Mouse (Mus musculus) forebrain, embryonic 12.5 days (tissue): ENCODE measurements around the gene Mrpl34. TPM values are rescaled to one million over a fixed set of nuclear protein-coding genes. Genes with fewer than 3 reads are reported as not detected.

ENCODE experiments used
- ATAC-seq: fragments of 200-750 bp; cut with Nextera tagmentation; 2 replicates; pipeline ENCODE4 v1.8.0; 2017; ENCODE audit warnings: moderate TSS enrichment; ENCODE audit not compliant: low FRiP score
- H3K27ac ChIP-seq: fragments of 300-500 bp; sonication (generic); 2 replicates; pipeline ENCODE4 v1.5.1; 2016; ENCODE audit warnings: mild to moderate bottlenecking
- H3K27me3 ChIP-seq: fragments of 300-500 bp; sonication (generic); 2 replicates; pipeline ENCODE4 v1.6.1; 2016; ENCODE audit warnings: mild to moderate bottlenecking
- H3K36me3 ChIP-seq: fragments of 300-500 bp; sonication (generic); replicated peaks from 2 replicates; pipeline ENCODE4 v1.6.1; 2016; ENCODE audit warnings: mild to moderate bottlenecking
- H3K4me1 ChIP-seq: fragments of 300-500 bp; sonication (generic); 2 replicates; pipeline ENCODE4 v1.6.1; 2016
- H3K4me2 ChIP-seq: fragments of 300-500 bp; sonication (generic); 2 replicates; pipeline ENCODE4 v1.6.1; 2016; ENCODE audit warnings: mild to moderate bottlenecking, moderate library complexity
- H3K4me3 ChIP-seq: fragments of 300-500 bp; sonication (generic); replicated peaks from 2 replicates; pipeline ENCODE4 v1.5.1; 2016; ENCODE audit warnings: mild to moderate bottlenecking
- H3K9ac ChIP-seq: fragments of 300-500 bp; sonication (generic); 2 replicates; pipeline ENCODE4 v1.6.1; 2016; ENCODE audit warnings: mild to moderate bottlenecking
- H3K9me3 ChIP-seq: fragments of 300-500 bp; sonication (generic); 2 replicates; pipeline ENCODE4 v1.6.1; 2016
- WGBS: fragments of 180-500 bp; shearing (Covaris S2); methylation state at CpG from one replicate; pipeline ENCODE4 v1.1.7; 2016; 5-methylcytosine and 5-hydroxymethylcytosine counted together
- polyA plus RNA-seq: library from polyadenylated mRNA; unstranded; fragments of >200 nt; fragmentation: Nextera tagmentation; extraction: Ambion mirVana; gene quantifications from 2 replicates; pipeline ENCODE4 v1.2.1, GENCODE M21; 2016

The Mrpl34 gene
- polyA plus RNA-seq, 1 experiment from 2014 or later, result 207 TPM

DNA sequence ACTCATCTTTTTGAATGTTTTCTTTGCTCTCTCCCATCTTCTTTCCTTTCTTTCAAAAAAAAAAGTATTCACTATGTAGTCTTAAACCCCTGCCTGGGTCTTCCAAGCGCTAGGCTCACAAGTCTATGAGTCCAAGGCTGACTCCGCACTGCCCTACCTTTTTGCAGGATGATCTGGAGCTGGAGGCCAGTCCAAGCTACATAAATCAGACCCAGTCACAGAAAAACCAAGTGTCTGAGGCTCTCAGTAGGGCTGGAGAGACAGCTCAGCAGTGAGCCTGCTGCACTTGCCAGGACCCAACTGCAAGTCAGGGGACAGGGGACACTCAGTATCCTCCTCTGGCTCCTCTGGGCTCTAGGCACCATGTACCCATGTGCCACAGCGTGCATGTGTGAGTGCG lies 39.6 kb downstream of the Mrpl34 start:
- peaks cover 12% of the 10 kb centered on the region for H3K4me1 ChIP-seq
- H3K27me3 ChIP-seq, result peaks cover 47% of the 10 kb centered on the region
- H3K9ac ChIP-seq, result no peak overlapping the region
- no peaks in the 10 kb centered on the region for H3K9me3 ChIP-seq
- no peak overlapping the region for H3K4me3 ChIP-seq
- H3K4me2 ChIP-seq, result no peak overlapping the region
- WGBS, result 91% methylated on average over 4 of the region's 4 CpGs
- no peak for ATAC-seq
- H3K36me3 ChIP-seq, result no peaks in the 10 kb centered on the region
- no peak overlapping the region for H3K27ac ChIP-seq

DNA sequence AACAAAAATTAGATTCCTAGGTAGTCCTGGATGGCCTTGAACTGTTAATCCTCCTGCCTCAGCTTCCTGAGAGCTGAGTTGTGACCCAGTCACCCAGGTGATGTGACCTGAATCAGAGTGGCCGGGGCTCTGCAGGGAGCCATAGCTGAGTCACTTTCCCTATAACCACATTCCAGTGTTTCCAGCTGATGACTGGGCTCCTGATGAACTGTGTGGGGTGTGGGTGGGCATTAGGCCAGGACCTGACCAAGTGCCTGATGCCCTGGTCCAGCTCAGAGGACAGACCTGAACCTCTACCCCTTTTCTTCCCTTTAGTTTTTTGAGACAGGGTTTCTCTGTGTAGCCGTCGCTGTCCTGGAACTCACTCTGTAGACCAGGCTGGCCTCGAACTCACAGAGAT lies 40.6 kb downstream of the Mrpl34 start:
- Histone ChIP-seq H3K4me2 (no peak overlapping the region), H3K27me3 (peaks cover 57% of the 10 kb centered on the region), H3K4me1 (peaks cover 12% of the 10 kb centered on the region), H3K9me3 (no peaks in the 10 kb centered on the region), H3K9ac (no peak overlapping the region), H3K36me3 (no peaks in the 10 kb centered on the region), H3K4me3 (no peak overlapping the region), H3K27ac (no peak overlapping the region)
- 78% methylated on average over 4 of the region's 4 CpGs for WGBS
- no peak for ATAC-seq

DNA sequence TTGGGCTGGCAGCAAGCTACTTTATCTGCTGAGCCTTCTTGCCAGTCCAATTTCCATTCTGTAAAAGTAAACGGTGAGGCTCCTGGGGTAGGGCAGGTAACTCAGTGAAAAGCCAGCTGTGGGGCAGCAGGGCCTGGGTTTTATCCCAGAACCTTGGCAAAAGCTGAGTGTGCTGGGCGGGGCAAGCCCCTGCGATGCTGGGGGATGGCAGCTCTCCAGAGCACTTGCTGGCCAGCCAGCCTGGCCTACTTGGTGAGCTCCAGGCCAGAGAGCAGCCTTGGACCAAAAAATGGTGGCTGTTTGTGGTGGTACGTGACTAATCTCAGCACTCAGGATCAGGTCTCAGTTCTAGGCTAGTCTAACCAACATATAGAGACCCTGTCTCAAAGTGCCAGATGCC lies 41.2 kb downstream of the Mrpl34 start:
- Histone ChIP-seq H3K9ac (no peak overlapping the region), H3K4me3 (no peak overlapping the region), H3K27ac (no peak overlapping the region), H3K4me1 (peaks cover 12% of the 10 kb centered on the region), H3K36me3 (no peaks in the 10 kb centered on the region), H3K4me2 (no peak overlapping the region), H3K27me3 (peaks cover 64% of the 10 kb centered on the region), H3K9me3 (no peaks in the 10 kb centered on the region)
- no peak for ATAC-seq
- 87% methylated on average over 4 of the region's 4 CpGs for WGBS

- peak overlapping the region; percentile 42 for H3K4me3 ChIP-seq
- H3K9ac ChIP-seq, result no peak overlapping the region
- peaks cover 73% of the 10 kb centered on the region for H3K27me3 ChIP-seq
- H3K36me3 ChIP-seq, result no peaks in the 10 kb centered on the region
- ATAC-seq, result peak; percentile 85
- peak overlapping the region; percentile 65 for H3K4me2 ChIP-seq
- no peak overlapping the region for H3K27ac ChIP-seq
- H3K4me1 ChIP-seq, result peaks cover 12% of the 10 kb centered on the region
- WGBS, result under 1% methylated on average over 61 of the region's 61 CpGs
- no peaks in the 10 kb centered on the region for H3K9me3 ChIP-seq
Observed at GRCm38 (mm10) chr8:71507589-71508104, 42.9 kb downstream of the Mrpl34 start.

GRCm38 (mm10) chr8:71509316-71509715 lies 44.6 kb downstream of the Mrpl34 start:
- Histone ChIP-seq H3K4me1 (peaks cover 12% of the 10 kb centered on the region), H3K36me3 (no peaks in the 10 kb centered on the region), H3K27me3 (peaks cover 72% of the 10 kb centered on the region), H3K9me3 (no peaks in the 10 kb centered on the region), H3K4me3 (no peak overlapping the region), H3K9ac (no peak overlapping the region), H3K4me2 (no peak overlapping the region), H3K27ac (no peak overlapping the region)
- 72% methylated on average over 2 of the region's 2 CpGs for WGBS
- no peak for ATAC-seq

- H3K27ac ChIP-seq, result no peak within 1 kb of the TSS
- no peaks in the 10 kb centered on the region for H3K9me3 ChIP-seq
- no peak within 1 kb of the TSS for H3K9ac ChIP-seq
- WGBS, result 77% methylated on average over 14 of the region's 14 CpGs
- peaks cover 12% of the 10 kb centered on the region for H3K4me1 ChIP-seq
- H3K4me3 ChIP-seq, result no peak within 1 kb of the TSS
- ATAC-seq, result no peak
- H3K36me3 ChIP-seq, result no peaks in the 10 kb centered on the region
- H3K4me2 ChIP-seq, result no peak within 1 kb of the TSS
- peaks cover 51% of the 10 kb centered on the region for H3K27me3 ChIP-seq
Observed at GRCm38 (mm10) chr8:71511644-71512043, 46.9 kb downstream of the Mrpl34 start, which contains the start of gene Plvap. Plvap (minus strand) TSS chr8:71511752.

- H3K4me1 ChIP-seq, result peaks cover 5% of the 10 kb centered on the region; the same call in 1 of the 2 replicates
- H3K27me3 ChIP-seq, result peaks cover 36% of the 10 kb centered on the region
- no peaks in the 10 kb centered on the region for H3K36me3 ChIP-seq
- 75% methylated on average over 15 of the region's 15 CpGs for WGBS
- no peaks in the 10 kb centered on the region for H3K9me3 ChIP-seq
- no peak overlapping the region for H3K4me2 ChIP-seq
- no peak for ATAC-seq
- no peak overlapping the region for H3K9ac ChIP-seq
- H3K27ac ChIP-seq, result no peak overlapping the region
- no peak overlapping the region for H3K4me3 ChIP-seq
Observed at GRCm38 (mm10) chr8:71513018-71513754, 48.4 kb downstream of the Mrpl34 start.

DNA sequence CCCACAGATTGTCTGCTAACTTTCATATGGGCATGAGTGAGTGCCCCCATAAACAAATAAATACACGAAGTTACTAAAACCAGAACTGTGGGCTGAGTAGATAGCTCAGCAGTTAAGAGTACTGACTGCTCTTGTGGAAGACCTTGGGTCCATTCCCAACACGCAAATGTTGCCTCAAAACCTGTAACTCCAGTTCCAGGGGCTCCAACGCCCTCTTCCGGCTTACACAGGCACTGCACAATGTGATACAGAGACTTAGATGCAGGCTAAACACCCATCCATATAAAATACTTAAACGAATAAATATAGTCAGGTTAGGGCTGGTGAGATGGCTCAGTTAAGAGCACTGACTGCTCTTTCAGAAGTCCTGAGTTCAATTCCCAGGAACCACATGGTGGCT lies 50.3 kb downstream of the Mrpl34 start:
- 67% methylated on average over 5 of the region's 5 CpGs for WGBS
- no peaks in the 10 kb centered on the region for H3K9me3 ChIP-seq
- H3K36me3 ChIP-seq, result no peaks in the 10 kb centered on the region
- no peak overlapping the region for H3K4me2 ChIP-seq
- H3K4me3 ChIP-seq, result no peak overlapping the region
- no peak overlapping the region for H3K27ac ChIP-seq
- peaks cover 19% of the 10 kb centered on the region for H3K27me3 ChIP-seq
- no peak for ATAC-seq
- no peak overlapping the region for H3K9ac ChIP-seq
- H3K4me1 ChIP-seq, result peaks cover 5% of the 10 kb centered on the region; the same call in 1 of the 2 replicates

Other genes with a start within 250 kb of the Mrpl34 start
- gene Myo9b, start 192.2 kb upstream of the Mrpl34 start, polyA plus RNA-seq, result 26.4 and 28.3 TPM in 2 replicates
- 52.4 and 58.4 TPM in 2 replicates for gene Haus8, start 192.0 kb upstream of the Mrpl34 start, polyA plus RNA-seq
- gene Use1, start 98.1 kb upstream of the Mrpl34 start, polyA plus RNA-seq, result 76.7 and 77.1 TPM in 2 replicates
- gene Ocel1, start 93.7 kb upstream of the Mrpl34 start, polyA plus RNA-seq, result 3.2 and 4.4 TPM in 2 replicates
- gene Nr2f6, start 83.0 kb upstream of the Mrpl34 start, polyA plus RNA-seq, result 31.5 and 35.3 TPM in 2 replicates
- gene Ushbp1, start 69.2 kb upstream of the Mrpl34 start, polyA plus RNA-seq, result 3.2 and 4.6 TPM in 2 replicates
- gene Babam1, start 68.1 kb upstream of the Mrpl34 start, polyA plus RNA-seq, result 89.4 and 110 TPM in 2 replicates
- 34.2 and 38.0 TPM in 2 replicates for gene Ankle1, start 58.9 kb upstream of the Mrpl34 start, polyA plus RNA-seq
- 99.3 and 99.8 TPM in 2 replicates for gene Abhd8, start 1.3 kb upstream of the Mrpl34 start, polyA plus RNA-seq
- gene Dda1, start 4.2 kb downstream of the Mrpl34 start, polyA plus RNA-seq, result 146 and 155 TPM in 2 replicates
- gene Ano8, start 21.0 kb downstream of the Mrpl34 start, polyA plus RNA-seq, result 11.1 and 13.4 TPM in 2 replicates
- gene Gtpbp3, start 23.1 kb downstream of the Mrpl34 start, polyA plus RNA-seq, result 12.6 and 15.1 TPM in 2 replicates
- gene Plvap, start 46.8 kb downstream of the Mrpl34 start, polyA plus RNA-seq, result 27.6 and 30.2 TPM in 2 replicates
- gene Ccdc194, start 60.8 kb downstream of the Mrpl34 start, polyA plus RNA-seq, result 0.20 and 0.21 TPM in 2 replicates
- 8.4 and 8.5 TPM in 2 replicates for gene Bst2, start 72.5 kb downstream of the Mrpl34 start, polyA plus RNA-seq
- gene Mvb12a, start 78.0 kb downstream of the Mrpl34 start, polyA plus RNA-seq, result 48.1 and 52.1 TPM in 2 replicates
- gene Tmem221, start 93.9 kb downstream of the Mrpl34 start, polyA plus RNA-seq, result 0.19 TPM in 1 of 2 replicates, not detected in the other
- not detected in 2 replicates for gene Nxnl1, start 101.6 kb downstream of the Mrpl34 start, polyA plus RNA-seq
- gene Slc27a1, start 103.9 kb downstream of the Mrpl34 start, polyA plus RNA-seq, result 44.6 and 45.2 TPM in 2 replicates
- gene Pgls, start 127.2 kb downstream of the Mrpl34 start, polyA plus RNA-seq, result 199 and 208 TPM in 2 replicates
- 4.3 and 5.6 TPM in 2 replicates for gene Fam129c, start 132.7 kb downstream of the Mrpl34 start, polyA plus RNA-seq
- 42.7 TPM in 2 replicates for gene Colgalt1, start 146.0 kb downstream of the Mrpl34 start, polyA plus RNA-seq
- gene Unc13a, start 206.8 kb downstream of the Mrpl34 start, polyA plus RNA-seq, result 13.7 and 16.0 TPM in 2 replicates
- gene Jak3, start 211.3 kb downstream of the Mrpl34 start, polyA plus RNA-seq, result 2.5 and 2.9 TPM in 2 replicates
- not detected in 2 replicates for gene Insl3, start 224.3 kb downstream of the Mrpl34 start, polyA plus RNA-seq
- gene B3gnt3, start 236.8 kb downstream of the Mrpl34 start, polyA plus RNA-seq, result 0.36 and 0.72 TPM in 2 replicates